Mouse (Mus musculus) granulocyte monocyte progenitor cell, adult 5-6 weeks (primary cell): ENCODE measurements around the gene Clcn6. TPM values are rescaled to one million over a fixed set of nuclear protein-coding genes. Genes with fewer than 3 reads are reported as not detected.
A peak's percentile ranks its signal among the peaks of the same experiment; 100 is the strongest.

Experiments
- ATAC-seq: replicated peaks from 2 replicates; pipeline ENCODE4 v1.8.0; 2016; ENCODE audit warnings: mild to moderate bottlenecking, moderate TSS enrichment, inconsistent platforms; ENCODE audit not compliant: poor library complexity, severe bottlenecking
- total RNA-seq, 2 experiments: library from RNA; stranded (forward) in 1 of 2; stranded (reverse) in 1 of 2; fragments of 200-712, 200-1000 nt in 1 of 2; fragments of >200 nt in 1 of 2; fragmentation: Nextera tagmentation in 1 of 2; gene quantifications; 2 replicates each; pipeline ENCODE4 v1.2.3; 2014 to 2017

Gene Clcn6
- total RNA-seq, 2 experiments from 2014 or later, result 4.3 to 7.4 TPM

DNA sequence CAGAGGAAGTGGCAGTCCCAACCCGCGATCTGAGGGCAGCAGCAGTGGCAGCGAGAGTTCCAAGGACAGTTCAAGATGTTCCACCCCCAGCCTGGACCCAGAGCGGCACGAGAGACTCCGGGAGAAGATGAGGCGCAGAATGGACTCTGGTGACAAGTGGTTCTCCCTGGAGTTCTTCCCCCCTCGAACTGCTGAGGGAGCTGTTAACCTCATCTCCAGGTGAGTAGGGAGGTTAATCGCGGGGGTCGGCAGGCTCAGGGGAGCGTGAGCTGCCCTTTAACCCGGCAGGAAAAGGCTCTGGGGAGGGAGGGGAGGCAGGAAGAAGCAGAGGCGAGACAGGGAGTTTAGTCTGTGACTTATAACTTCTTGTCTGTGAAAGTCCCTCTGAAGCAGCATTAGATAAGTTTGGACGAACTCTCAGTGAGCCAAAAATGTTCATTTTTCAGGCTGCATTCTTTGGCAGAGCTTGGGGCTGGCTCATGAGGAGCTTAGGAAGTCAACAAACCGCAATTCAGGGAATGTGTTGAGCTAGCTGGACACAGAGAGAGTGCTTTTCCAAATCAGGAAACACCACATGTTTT is 3.1 kb upstream of the Clcn6 start:
- ATAC-seq, result no peak

DNA sequence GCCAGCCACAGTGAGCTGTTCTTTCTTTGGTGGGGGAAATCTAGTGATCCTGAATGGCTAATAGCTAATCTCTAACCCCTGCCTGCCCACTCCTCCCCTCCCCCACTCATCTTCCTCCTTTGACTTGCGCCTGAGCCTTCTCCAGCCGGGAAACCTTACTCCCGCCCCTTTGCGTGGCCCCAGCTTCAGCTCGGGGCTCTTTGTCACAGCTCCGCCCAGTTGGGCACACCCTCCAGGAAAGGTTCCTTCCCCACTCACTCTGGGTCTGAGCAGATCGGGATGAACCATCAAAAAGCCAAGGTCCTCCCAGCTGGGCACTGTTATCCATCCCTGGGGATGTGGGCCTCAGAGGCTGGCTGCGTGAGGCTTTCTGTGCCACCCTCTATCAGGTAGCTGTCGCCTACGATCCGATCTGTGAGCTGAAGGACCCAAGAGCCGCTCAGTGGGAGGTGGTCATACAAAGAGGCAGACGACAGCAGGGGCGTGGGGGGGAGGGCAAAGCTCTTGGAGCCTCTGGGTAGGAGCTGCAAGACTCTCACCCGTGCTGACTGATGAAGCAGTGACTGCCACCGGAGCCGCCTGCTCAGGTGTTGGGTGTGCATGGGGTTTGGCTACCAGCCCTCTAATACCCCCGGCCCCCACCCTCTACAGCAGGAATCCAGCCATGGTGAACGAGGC is 2.5 kb upstream of the Clcn6 start:
- ATAC-seq, result peak; percentile 28

DNA sequence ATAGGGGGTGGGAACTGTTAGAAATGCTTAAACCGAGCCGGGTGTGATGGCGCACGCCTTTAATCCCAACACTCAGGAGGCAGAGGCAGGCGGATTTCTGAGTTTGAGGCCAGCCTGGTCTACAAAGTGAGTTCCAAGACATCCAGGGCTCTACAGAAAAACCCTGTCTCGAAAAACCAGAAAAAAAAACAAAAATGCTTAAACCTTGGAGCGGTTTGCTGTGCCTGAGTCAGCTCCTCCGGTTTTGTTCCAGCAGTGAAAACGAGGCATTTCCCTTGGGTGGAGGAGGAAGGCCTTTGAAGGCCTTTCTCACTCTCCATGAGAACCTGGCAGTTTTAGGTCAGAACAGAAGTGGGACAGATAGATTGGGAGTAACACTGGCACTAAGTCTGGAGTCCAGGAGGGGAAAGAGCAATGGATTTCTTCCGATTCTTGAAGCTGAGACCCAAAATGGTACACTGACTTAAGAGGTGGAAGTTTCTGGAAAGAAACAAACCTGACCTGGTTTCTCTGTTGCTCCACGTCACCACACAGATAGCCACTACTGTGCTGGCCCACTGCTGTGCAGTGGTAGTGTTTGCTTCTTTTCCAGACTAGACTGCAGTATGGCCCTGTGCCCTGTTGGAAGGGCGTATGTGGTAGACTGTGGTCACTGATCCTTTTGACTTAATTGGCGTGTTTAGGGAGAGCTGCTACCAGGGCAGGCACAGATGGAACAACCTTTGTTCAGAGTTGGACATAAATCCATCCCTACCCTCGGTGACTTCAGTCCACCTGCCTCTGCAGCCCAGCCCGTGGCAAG is 1.6 kb upstream of the Clcn6 start:
- no peak for ATAC-seq

DNA sequence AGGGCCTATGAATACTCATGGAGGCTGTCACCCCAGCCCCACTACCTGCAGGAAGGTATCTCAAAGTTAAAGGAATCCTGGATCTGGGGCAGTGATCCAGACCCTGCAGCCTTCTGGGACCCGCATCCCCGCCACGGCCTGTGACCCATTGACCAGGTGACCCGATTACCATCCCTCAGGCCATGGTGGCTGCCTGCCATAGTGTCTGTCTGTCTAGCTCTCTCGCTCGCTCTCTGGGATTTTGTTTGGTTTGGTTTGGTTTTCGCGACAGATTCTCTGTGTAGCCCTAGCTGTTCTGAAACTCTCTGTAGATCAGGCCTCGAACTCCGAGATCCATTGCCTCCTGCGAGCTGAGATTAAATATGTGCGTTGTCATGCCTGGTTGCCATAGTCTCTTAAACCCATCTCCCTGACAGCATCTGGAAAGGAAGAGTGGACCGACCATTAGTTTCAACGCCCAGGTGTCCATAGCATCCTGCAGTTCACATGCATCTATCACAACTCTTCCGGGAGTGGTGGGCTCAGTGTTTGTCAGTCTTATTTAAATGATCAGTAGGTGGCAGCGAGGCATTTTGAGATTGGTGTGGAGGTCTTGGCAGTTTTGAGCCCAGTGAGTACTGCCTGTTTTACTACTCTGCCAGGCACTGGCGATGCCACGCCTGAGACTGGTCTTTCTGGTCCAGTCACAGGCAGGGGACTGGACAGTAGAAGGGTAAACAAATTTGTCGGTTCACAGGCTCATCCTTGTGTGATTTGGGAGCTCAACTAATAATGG is 820 bp upstream of the Clcn6 start:
- no peak for ATAC-seq

DNA sequence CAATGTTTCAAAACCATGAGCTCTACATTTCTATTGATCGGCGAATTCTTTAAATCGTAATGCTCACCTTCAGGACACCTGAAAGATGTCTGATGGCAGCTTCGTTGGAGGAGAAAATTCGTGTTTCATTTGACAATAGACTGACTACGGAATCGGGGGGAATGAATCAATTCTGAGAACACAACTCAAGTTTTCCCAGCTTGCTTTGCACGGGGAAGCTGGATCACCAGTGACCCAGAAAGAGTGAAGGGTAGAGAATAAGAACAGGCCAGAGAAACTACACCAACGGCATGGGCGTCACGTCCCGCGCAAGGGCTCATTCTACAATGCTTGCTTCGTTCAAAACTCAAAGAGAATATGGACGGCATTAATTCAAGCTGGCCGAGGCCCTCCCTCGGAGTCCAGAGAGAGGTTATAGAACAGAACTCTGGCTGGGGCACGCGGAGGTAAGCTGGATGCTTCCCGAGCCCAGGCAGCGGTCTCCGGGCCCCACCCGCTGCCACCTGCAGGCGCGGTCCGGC is 482 bp downstream of the Clcn6 start:
- ATAC-seq, result no peak

DNA sequence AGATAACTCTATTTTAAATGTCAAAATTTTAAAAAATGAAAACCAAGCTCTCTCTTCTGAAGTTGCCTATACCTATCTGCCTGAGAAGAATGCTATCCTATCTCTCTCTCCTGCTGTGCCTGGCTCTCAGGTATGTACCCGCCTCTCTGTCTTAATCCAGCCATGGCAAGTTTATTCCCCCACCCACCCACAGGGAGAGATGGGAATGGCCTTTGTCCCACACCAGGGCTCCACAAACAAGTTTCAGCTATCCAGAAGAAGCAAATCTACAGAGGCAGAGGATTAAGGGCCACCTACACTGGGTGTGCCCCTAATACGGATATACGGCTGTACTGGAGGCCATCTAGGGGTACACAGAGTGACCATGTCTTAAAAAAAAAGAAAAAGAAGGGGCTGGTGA is 3.2 kb downstream of the Clcn6 start:
- ATAC-seq, result no peak

DNA sequence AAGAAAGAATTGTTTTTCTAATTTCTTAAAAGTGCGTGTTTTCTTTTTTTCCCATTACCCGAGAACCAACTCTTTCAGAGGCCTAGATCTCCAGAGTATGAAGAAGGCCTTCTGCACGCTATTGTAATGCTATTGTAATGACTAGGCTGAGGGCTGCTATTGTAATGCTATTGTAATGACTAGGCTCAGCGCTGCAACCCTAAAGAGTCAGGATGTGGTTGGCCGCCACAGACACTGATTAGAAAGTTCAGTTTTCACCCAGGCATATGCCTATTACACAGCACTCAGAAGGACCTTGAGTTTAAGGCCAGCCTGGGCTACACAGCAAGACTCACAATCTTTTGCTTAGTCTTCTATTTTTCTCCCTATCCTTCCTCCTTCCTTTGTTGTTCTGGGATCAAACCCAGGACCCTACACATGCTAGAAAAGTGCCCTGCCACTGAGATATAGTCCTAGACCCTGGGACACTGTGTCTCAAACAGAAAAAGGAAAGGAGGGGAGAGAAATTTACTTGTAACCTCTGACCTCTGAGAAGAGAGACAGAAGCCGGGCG is 4.7 kb downstream of the Clcn6 start:
- 0 out of 2 replicates have a peak, but pooled peaks have one; percentile 8 for ATAC-seq

DNA sequence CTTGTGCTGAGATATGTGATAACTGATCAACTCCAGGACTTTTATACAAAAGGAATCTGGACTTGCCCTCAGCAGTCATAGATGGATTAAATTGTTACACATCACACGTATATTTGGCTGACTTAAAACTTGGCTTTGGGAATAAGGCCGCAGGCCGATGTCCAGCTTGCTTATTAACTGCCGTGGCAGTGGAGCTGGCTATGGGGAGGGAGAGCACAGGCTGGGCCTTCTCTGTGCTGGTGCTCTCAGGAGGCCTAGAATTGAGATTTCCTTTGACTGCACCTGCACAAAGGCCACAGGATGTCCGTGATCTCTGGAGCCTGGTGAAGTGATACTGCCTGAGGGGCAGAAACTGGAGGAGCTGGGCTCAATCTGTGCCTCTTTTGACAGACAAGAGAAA is 8.1 kb downstream of the Clcn6 start:
- ATAC-seq, result no peak

DNA sequence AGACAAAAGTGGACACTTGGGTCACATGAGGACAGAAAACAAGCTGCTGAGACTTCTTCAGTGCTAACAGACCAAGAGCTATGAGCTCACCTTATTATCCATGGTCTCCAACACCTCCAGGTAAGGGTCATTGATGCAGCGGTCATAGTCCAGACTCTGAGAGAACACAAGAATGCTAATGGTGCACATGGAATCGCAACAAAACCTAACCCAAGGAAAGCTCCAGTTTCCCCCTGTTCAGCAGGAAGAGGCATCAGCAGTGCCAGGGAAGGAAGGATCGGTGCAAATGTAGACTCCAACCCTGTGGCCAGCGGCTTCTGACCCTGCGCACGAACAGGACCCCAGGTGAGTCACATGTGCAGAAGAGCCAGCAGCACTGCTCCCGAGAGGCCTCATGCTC is 9.3 kb downstream of the Clcn6 start:
- ATAC-seq, result no peak

DNA sequence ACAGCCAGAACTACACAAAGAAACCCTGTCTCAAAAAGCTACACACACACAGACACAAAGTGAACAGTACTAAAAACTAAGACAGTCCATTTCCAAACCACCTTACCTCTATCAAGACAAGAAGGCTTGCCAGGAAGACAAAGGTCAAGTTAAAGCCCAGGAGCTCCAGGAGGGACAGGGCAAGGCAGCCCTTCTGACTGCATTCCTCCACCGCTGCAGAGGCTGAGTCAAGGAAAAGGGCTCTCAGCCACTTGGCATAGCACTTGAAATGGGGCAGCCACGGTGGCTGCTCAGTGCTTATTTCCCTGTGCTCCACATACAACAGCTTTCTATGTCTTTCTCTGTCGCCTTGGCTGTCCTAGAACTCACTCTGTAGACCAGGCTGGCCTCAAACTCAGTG is 14.6 kb downstream of the Clcn6 start:
- no peak for ATAC-seq

DNA sequence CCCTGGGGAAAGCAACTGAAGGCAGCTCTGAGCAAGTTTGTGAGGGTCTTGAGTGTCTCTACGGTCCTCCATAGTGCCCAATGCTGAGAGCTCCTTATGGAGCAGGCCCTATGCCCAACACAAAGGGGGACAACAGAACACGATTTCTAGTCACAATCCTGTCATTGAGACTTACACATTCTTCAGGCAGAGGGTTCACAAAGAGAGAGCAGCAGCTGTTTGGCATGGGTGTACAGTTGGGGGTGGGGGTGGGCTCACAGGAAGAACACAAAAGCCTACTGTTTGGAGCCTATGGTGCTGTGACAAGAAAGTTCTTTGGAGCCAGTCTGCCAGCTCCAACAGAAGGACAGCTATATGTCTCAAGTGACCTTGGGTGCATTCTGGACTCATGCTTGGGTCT is 20.2 kb downstream of the Clcn6 start:
- no peak for ATAC-seq

GRCm38 (mm10) chr4:148016981-148017380 is 21.6 kb downstream of the Clcn6 start:
- no peak for ATAC-seq

DNA sequence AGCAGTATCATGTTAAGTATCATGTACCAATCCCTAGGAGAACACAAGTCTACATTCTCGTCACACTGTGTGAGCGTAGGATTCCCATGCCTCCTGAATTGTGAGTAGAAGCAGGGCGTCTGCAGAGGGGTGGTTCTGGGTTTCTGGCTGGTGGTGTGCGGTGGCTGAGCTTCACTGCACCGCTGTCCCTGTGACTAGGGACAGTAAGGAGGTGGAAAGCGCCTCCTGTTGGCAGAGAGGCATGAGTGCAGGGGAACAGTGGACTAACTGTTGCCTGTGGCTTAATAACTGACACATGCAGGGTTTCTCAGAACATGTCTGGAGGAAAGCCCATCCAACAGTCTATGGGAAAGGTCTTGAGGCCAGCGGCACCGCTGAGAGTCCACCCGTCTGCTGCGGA is 23.2 kb downstream of the Clcn6 start:
- ATAC-seq, result 0 out of 2 replicates have a peak, but pooled peaks have one; percentile 36

DNA sequence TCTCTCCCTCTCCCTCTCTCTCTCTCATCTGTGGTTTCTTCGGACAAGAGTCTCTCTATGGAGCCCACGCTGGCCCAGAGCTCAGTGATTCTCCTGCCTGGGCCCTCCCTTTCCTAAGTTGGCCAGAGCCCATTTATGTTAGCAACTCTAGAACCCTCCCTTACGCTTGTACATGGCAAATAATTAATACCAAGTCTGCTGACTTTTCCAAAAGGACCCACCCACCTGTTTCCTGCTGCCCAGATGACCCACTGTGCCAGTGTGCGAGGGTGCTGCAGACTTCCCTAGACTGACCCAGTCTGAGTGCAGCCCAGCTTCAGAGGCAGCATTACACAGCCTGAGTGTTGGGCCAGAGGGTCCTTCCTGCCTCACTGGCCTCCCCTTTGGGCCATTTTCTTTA is 26.4 kb downstream of the Clcn6 start:
- no peak for ATAC-seq

DNA sequence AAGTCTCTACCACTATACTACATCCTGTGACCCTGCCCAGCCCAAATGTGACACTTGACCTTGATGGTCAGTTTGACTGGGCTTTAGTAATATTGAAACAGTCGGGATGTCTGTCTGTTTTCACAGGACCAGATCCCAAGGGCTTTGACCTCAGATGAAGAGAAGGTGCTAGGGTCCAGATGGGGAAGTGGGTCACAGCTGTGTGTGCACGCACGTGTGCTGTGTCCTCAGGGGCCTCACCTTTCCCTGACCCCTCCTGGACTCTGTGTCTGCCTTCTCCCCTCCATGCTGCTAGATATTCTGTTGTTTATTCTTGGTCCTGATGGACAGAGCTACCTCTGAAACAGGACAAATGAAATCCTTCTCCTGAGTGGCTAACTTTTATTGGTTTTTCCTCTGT is 27.3 kb downstream of the Clcn6 start:
- no peak for ATAC-seq

GRCm38 (mm10) chr4:148009641-148010040 is 29.0 kb downstream of the Clcn6 start:
- ATAC-seq, result no peak

GRCm38 (mm10) chr4:148008412-148008811 is 30.2 kb downstream of the Clcn6 start:
- peak; percentile 56; the same call in 1 of the 2 replicates for ATAC-seq

DNA sequence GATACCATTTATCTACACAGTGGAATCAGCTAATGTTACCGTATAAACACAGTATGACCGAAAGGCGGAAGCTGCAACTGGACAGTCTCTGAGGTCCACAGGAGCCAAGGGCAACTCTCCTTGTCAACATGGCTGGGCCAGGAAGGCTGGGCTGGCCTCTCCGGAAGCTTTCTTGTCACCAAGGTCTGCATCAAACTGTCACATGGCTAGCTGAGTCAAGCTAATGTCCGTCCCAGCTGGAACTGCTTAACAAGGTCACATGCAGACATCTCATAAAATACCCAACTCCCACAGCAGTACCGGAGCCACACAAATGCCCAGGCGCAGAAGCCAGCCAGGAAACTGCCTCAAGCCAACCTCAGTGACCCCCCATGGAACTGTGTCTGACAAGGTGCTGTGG is 34.3 kb downstream of the Clcn6 start:
- no peak for ATAC-seq

- ATAC-seq, result no peak
Measured at GRCm38 (mm10) chr4:148001866-148002265, 36.8 kb downstream of the Clcn6 start.
